ENCODE assay signal across 33 mouse cellular contexts in genomic region chr11:98101332-98101731, GRCm38 (mm10). TPM values are rescaled to one million over a fixed set of nuclear protein-coding genes. Genes with fewer than 3 reads are reported as not detected.
"Had no signal": no experiment of that assay in that cellular context is flagged by ENCODE, and none has a peak within 500 bp of the region (broad histone marks: within the 10 kb centered on the region; RNA-seq: fewer than 3 reads in every experiment).

No protein-coding gene starts in this region.

- H3K4me2 ChIP-seq: limb, embryonic 12.5 days; limb, embryonic 13.5 days; limb, embryonic 15.5 days; liver, embryonic 11.5 days; liver, embryonic 12.5 days; liver, embryonic 13.5 days; liver, embryonic 15.5 days; lung, embryonic 14.5 days; lung, embryonic 15.5 days; midbrain, embryonic 11.5 days; midbrain, embryonic 12.5 days; midbrain, embryonic 13.5 days; midbrain, embryonic 15.5 days had no signal

- H3K27me3 ChIP-seq: limb, embryonic 12.5 days; limb, embryonic 13.5 days; limb, embryonic 15.5 days; liver, embryonic 12.5 days; liver, embryonic 13.5 days; liver, embryonic 15.5 days; lung, embryonic 15.5 days; megakaryocyte, embryonic 14.5 days; midbrain, embryonic 12.5 days; midbrain, embryonic 13.5 days; midbrain, embryonic 15.5 days had no signal

- DNase-seq: left cerebral cortex, postnatal 4 days; liver; liver, postnatal 0 days; lung, adult 18-20 months; lung, adult 2 months; lung, embryonic 14.5 days; lung, postnatal 10 days; lung, postnatal 14 days; lung, postnatal 36 days; lung, postnatal 4 days; midbrain, embryonic 14.5 days had no signal

- H3K4me3 ChIP-seq: limb, embryonic 10.5 days; limb, embryonic 12.5 days; limb, embryonic 13.5 days; limb, embryonic 15.5 days; liver, embryonic 12.5 days; liver, embryonic 13.5 days; liver, embryonic 15.5 days; lung, embryonic 15.5 days; megakaryocyte, embryonic 14.5 days; midbrain, embryonic 10.5 days; midbrain, embryonic 12.5 days; midbrain, embryonic 13.5 days; midbrain, embryonic 15.5 days; myocyte had no signal

- H3K9ac ChIP-seq: limb, embryonic 12.5 days; limb, embryonic 13.5 days; limb, embryonic 15.5 days; liver, embryonic 12.5 days; liver, embryonic 13.5 days; liver, embryonic 14.5 days; liver, embryonic 15.5 days; liver, postnatal 0 days; lung, embryonic 14.5 days; lung, embryonic 15.5 days; midbrain, embryonic 12.5 days; midbrain, embryonic 13.5 days; midbrain, embryonic 15.5 days had no signal

- H3K27ac ChIP-seq: limb, embryonic 10.5 days; limb, embryonic 12.5 days; limb, embryonic 13.5 days; limb, embryonic 15.5 days; liver, embryonic 12.5 days; liver, embryonic 13.5 days; liver, embryonic 14.5 days; liver, embryonic 15.5 days; lung, embryonic 15.5 days; macrophage; midbrain, embryonic 10.5 days; midbrain, embryonic 12.5 days; midbrain, embryonic 13.5 days; midbrain, embryonic 15.5 days had no signal

- H3K9me3 ChIP-seq: limb, embryonic 10.5 days; limb, embryonic 12.5 days; limb, embryonic 13.5 days; limb, embryonic 15.5 days; liver, embryonic 12.5 days; liver, embryonic 13.5 days; liver, embryonic 15.5 days; lung, embryonic 15.5 days; megakaryocyte, embryonic 14.5 days; midbrain, embryonic 10.5 days; midbrain, embryonic 12.5 days; midbrain, embryonic 13.5 days; midbrain, embryonic 15.5 days had no signal

- H3K4me1 ChIP-seq: limb, embryonic 10.5 days; limb, embryonic 12.5 days; limb, embryonic 13.5 days; limb, embryonic 15.5 days; liver, embryonic 12.5 days; liver, embryonic 13.5 days; liver, embryonic 15.5 days; lung, embryonic 15.5 days; megakaryocyte, embryonic 14.5 days; midbrain, embryonic 10.5 days; midbrain, embryonic 12.5 days; midbrain, embryonic 13.5 days; midbrain, embryonic 15.5 days had no signal

RNA-seq across cellular contexts. Expression of gene Stac2, which starts 48.1 kb away (rescaled TPM):
- total RNA-seq: liver, adult 2 months; megakaryocyte progenitor cell, adult 5-6 weeks; megakaryocyte-erythroid progenitor cell, adult 5-6 weeks; monocyte, adult 5-6 weeks had no signal
- polyA plus RNA-seq: liver, adult 2 months; liver, embryonic 14.5 days had no signal
